Mouse (Mus musculus): ENCODE results near the gene Mtor. TPM values are rescaled to one million over a fixed set of nuclear protein-coding genes. Genes with fewer than 3 reads are reported as not detected.

Mtor gene
- total RNA-seq, 2 experiments from 2014 or later = 87.2 to 89.3 TPM

DNA sequence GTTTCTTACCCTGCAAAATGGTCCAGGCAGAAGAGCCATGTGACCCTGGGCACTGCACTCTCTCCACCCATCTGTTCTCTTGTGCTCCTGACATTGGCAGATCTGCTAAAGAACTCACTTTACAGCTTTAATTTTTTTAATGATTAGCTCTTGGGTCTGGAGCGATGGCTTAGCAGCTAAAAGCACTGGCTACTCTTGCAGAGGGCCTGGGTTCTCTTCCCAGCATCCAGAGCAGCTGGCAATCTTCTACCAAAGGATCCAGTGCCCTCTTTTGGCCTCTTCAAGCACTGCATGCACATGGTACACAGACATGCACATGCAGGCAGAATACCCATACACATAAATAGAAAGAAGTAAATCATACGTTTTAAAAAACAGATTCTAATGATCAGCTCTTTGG lies 66.9 kb downstream of the Mtor start:
- no peak for DNase-seq (ENCODE audit: low spot score in 2 of 2)
- intact Hi-C loops (cut with DNase I) = no loop called here

DNA sequence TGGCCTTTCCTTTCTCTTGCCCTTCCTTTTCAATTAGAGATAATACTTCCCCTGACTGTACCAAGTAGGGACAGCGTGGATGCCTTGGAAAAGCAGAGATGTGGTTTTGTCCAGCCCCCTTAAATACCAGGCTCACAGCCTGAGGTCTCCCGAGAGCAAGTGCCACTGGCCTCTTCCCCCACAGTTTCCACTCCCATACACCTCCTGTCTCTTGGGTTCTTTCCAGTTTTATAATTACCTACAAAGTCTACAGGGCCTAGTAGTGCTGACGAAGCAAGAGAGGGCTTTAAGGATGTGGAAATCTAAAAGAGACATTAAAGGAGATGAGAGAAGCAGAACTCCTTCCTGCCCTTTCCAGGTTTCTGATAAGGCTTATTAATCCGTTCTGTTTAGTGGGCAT lies 69.4 kb downstream of the Mtor start:
- DNase-seq (ENCODE audit: low spot score in 2 of 2) = no peak
- intact Hi-C loops (cut with DNase I) = no loop called here

DNA sequence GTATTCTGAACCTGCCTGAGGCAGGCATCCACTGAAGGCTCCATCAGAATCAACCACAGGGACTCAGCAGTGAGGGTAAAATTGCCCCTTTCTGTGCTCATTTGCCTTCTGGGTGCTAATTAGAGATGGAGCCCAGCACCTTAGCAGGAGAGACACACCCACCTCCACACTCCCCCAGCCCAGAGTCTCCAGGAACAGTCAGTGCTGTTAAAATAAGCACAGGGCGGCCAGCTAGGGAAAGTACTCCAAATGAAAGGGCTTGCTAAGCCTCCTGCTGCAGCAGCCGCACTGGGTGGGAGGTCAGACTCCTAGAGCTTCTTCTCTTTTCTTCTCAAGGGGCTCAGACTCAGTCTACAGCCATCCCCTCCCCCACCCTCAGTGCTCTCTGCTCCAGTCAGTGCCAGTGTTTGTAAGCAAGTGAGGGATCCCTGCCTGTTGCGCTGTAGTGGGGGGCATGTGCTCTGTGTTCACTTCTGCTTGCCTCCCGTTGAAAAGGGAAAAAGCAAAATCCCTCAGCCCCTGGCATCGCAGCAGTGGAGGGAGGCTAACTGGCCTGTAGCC lies 69.9 kb downstream of the Mtor start:
- intact Hi-C loops (cut with DNase I) = no loop called here
- DNase-seq (ENCODE audit: low spot score in 2 of 2) = no peak

DNA sequence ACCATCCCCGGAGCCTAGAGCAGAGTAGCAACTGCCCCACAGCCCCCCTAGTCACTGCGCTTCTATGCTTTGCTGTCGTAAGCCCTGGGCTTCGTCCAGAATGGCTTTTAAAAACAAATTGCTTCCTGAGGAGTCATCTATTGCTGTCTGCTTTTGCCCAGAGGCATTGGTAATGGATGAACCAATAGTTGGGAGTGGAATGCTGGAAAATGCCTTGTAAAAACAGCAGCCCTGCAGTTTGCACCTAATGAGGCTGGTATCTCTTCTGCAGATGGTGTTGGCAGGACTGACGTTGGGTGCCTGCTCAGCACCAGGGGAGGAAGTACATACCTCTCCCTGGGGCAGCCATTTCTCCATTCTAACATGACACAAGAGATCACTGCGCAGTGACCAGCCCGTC lies 75.1 kb downstream of the Mtor start:
- DNase-seq (ENCODE audit: low spot score in 2 of 2) = no peak
- intact Hi-C loops (cut with DNase I) = no loop called here

DNA sequence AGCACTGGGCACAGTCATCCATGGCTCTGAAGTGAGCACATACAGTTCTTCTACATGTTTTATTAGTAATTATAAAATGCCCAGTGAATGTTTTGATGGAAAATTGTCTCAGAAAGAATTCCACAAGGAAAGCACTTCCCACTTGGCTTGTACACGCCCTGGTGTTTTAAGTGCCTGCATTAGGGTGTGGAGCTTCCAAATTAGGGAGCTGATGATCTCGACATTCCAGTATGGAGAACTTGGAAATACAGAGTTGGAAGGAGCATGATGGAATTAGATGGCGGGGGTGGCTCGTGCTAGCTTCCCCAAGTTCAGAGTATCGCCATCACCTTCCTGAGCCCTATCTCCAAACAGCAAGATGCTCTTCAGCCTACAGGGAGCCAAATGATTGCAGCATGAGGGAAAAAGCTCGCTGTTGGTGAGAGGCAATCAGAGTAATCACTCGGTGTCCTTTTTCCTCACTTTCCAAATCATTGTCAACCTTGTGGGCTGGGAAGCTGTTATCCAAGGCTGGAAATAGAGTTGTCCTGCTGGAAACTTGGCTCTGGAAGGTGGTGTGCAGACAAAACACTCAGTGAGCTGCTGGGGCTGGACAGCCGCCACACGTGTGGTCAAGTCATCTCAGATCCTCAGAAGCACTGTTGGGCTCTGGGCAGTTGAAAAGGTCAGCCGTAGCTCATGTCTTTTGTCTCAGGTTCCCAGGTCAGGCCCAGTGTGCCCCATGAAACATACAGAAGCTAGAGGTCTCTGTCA lies 78.9 kb downstream of the Mtor start:
- no peak for DNase-seq (ENCODE audit: low spot score in 2 of 2)
- intact Hi-C loops (cut with DNase I) = no loop called here

DNA sequence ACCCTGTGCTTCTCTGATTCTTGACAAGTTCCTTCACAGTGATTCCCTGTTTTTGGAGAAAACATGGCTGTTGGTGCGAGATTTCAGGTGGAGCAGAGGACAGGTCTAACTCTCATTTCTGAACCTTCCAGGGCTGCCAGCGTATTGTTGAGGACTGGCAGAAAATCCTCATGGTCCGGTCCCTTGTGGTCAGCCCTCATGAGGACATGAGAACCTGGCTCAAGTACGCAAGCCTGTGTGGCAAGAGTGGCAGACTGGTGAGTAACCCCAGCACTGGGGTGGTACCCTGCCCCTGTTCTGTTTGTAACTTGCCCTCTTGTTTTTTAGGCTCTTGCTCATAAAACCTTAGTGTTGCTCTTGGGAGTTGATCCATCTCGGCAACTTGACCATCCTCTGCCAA lies 81.9 kb downstream of the Mtor start:
- intact Hi-C loops (cut with DNase I) = no loop called here
- DNase-seq (ENCODE audit: low spot score in 2 of 2) = no peak

DNA sequence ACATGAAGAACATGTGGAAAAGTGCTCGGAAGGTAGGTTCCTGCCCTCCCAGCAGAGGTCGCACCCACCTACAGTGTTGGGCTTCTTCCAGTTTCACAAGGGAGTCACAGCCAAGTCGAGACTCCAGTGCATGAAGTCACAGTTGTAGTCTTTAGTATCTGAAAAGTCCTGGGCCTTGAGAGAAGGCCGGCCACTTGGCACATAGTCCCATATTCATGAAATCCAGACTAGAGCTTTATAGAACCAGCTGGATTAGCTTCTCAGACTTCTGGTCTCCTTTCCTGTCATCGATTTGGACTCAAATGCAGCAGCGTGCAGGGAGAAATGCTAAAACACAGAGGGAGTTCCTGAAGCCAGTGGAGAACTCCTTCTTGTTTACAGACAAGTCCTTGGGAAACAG lies 82.4 kb downstream of the Mtor start:
- intact Hi-C loops (cut with DNase I) = no loop called here

DNA sequence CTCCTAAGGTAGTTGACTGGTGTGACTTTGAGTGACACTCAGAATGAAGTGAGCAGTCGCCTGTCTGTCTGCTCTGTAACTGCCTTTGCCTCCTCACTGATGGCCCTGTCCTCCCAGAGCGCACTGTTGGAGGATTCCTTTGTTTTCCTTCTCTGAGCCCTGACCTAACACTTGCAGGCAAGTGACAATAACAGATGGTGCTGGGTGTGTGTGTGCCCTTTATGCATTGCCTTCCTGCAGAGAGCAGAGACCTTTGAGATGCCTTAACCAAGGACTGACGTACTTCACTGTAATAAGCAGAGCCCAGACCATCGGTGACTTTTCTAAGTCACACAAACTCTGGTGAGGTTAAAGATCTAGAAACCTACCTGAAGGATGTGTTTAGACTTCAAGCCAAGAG lies 82.9 kb downstream of the Mtor start:
- DNase-seq (ENCODE audit: low spot score in 2 of 2) = no peak
- intact Hi-C loops (cut with DNase I) = no loop called here

More for the DNA sequence above, 82.4 kb downstream of the Mtor start:
- no peak for DNase-seq (ENCODE audit: low spot score in 2 of 2)

DNA sequence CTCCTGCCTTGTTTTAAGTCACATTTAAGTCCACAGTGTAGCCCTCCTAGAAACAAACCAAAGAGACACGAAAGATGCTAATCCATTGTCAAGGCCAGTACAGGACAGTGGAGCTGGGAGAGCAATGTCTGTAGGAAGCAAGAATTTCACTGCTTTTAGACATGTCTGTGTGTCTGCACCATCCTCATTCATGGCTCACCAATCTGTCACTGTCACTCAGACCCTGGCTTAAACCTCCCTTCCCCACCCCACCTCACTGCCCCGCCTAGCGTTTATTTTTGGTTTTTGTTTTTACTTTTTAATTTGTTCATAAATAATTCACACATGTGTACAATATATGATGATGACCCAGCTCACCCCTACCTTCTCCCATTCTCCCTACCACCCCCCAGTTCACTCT lies 84.1 kb downstream of the Mtor start:
- intact Hi-C loops (cut with DNase I) = no loop called here
- DNase-seq (ENCODE audit: low spot score in 2 of 2) = no peak

DNA sequence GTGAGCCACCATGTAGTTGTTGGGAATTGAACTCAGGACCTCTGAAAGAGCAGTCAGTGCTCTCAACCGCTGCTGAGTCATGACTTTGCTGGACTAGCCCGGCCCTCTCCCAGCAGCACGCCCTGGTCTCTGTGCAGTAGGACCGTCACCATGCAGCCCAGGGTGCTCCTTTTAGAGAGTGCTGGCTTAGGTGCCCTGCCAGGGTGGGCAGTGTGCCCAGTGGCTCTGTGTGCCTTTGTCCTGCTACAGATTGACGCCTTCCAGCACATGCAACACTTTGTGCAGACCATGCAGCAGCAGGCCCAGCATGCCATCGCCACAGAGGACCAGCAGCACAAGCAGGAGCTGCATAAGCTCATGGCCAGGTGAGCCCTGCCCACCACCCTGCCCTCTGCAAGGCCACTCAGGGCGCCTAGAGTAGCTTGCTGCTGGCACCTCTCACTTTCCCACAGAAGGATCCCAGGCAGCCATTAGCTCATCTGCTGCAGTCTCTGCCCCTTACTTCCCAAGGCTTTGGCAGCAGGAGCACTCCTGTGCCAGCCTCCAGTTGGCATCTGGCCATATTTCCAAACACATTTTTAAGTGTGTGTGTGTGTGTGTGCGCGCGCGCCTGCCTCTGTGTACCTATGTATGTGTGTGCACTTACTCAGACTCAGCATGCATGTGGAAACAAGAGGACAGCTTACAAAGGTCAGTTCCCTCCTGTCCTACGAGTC lies 85.4 kb downstream of the Mtor start:
- intact Hi-C loops (cut with DNase I) = no loop called here

DNA sequence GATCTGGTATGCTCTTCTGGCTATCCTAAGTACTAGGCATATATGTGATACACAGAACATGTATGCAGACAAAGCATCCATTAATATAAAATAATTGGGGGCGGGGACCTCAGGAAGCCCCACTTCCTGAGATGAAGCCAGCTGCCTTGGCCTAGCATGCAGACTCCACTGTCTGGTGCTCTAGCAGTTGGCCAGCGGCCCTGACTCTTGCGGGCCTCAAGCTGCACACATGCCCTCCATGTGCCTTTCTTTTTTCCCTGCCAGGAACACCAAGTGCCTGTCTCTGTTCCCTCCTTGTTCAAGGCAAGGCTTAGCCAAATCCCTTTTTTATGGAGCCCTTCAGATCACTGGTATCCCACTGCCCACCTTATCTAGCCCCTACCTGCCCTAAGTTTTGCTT lies 87.5 kb downstream of the Mtor start:
- intact Hi-C loops (cut with DNase I) = no loop called here
- no peak for DNase-seq (ENCODE audit: low spot score in 2 of 2)

More for the DNA sequence above, 85.4 kb downstream of the Mtor start:
- peak in 1 of 2 experiments; percentile 57 for DNase-seq (ENCODE audit: low spot score in 2 of 2)

DNA sequence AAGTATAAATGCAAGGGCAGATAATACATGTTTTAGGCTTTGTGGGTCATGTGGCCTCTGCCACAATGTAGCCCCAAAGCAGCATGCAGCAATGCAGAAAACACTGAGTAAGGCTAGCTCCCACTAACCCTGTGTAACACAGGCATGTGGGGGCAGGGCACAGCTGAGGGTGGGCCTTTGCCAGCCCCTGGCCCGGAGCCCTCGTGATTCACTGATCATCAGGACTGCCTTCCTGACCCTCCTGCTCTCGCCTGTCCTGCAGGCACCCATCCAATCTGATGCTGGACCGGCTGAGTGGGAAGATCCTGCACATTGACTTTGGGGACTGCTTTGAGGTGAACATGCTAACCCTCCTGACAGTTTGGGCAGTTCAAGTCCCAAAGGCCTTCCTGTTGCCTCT lies 100.7 kb downstream of the Mtor start:
- intact Hi-C loops (cut with DNase I) = no loop called here
- no peak for DNase-seq (ENCODE audit: low spot score in 2 of 2)

DNA sequence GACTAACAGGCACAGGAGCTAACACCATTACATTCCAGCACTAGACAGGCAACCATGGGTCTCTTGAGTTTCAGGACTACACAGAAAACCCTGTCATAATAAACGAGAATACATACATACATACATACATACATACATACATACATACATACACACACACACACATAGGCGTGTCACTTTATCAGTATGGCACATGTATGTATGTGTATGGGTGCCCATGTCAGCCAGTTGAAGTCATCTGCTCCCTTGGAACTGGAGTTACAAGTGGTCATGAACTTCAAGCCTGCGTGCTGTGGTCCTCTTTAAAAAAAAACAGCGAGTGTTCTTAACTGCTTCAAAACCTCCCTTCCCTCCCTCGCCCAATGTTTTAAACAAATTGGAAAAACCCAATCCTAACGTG lies 109.4 kb downstream of the Mtor start:
- DNase-seq (ENCODE audit: low spot score in 2 of 2) = no peak
- intact Hi-C loops (cut with DNase I) = no loop called here

DNA sequence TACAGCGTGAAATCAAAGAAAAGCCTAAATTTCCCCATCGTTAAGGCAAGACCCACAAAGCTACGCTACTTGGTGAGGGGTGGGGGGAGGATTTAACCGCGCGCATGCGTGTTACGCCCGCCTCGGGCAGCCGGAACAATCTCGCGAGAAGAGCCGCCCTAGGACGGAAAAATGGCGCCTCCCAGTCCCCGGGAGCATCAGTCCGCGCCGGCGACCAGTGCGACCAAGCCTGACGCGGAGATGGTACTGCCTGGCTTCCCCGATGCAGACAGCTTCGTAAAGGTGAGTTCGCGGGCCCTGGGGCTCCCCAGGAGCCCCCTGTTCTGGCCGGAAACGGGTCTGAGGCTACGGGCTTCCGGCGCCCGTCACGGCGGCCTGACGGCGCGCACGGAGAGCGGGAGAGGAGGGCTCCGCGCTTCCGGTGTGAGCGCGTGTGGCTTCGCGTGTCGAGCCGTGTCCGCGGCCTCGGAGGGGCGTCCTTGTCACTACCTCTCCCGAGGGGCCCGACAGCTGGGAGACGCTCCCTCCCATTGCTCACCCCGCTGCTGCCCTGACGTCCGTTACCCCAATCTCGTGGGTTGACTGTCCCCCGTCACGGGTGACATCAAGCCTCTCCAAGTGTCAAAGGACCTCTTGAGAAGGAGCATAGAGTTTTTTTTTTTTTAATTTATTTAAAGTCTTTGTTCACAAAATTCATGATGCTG lies 110.0 kb downstream of the Mtor start, which contains the start of gene Exosc10:
Exosc10 (plus strand) TSS at position 133 of the 704 bp plus-strand sequence.
- peak; percentile 84 to 86 for DNase-seq (ENCODE audit: low spot score in 2 of 2)
- intact Hi-C loops (cut with DNase I) = no loop called here

DNA sequence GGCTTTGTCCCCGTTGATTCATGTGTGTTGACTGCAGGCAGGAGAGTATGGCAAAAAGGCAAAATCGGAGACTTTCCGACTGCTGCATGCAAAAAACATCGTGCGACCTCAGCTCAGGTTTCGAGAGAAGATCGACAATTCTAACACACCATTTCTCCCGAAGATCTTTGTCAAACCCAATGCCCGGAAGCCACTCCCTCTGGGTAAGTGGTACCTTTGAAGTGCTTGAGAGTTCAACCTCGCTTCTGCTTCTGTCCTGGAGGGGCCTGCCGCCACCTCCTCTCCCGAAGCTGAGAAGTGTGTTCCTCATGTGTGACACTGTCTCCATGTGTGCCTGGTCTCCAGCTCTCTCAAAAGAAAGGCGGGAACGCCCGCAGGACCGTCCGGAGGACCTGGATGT lies 114.3 kb downstream of the Mtor start:
- DNase-seq (ENCODE audit: low spot score in 2 of 2) = no peak
- intact Hi-C loops (cut with DNase I) = loop anchor here (5.0 kb wide), 1 partner anchor 60 kb away; no protein-coding TSS in a partner anchor

DNA sequence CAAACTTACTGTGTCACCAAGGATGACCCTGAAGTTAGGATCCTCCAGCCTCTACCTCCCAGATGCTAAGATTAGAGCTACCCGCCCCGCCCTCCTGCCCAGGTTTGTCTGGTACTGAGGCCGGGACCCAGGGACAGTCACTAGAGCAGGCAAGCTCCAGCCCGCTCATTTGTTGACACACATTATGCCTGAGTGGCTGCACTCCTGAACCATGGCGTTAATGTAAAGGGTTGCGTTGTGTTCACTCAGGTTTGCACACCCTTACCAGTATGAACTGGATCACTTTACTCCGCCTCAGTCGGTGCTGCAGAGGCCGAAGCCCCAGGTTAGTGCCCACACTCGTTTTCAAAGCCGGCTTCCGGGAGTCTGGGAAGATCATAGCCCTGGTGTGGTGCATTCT lies 115.2 kb downstream of the Mtor start:
- intact Hi-C loops (cut with DNase I) = loop anchor here (5.0 kb wide), 1 partner anchor 59 kb away; no protein-coding TSS in a partner anchor
- no peak for DNase-seq (ENCODE audit: low spot score in 2 of 2)

DNA sequence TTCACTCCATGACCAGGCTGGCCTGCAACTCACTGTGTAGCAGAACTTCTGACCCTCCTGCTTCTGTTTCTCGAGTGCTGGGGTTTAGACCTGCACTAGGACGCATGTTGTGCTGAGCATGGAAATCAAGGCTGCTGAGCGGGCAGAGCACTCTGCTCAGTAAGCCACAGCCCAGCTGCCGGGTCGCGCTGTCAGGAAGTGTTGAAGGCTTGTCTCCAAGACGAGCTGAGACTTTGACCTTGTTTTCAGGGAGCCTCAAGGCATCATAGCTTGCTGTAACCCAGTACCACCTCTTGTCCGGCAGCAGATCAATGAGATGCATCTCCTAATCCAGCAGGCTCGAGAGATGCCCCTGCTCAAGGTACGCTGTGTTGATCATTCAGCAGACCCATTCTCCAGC lies 121.7 kb downstream of the Mtor start:
- intact Hi-C loops (cut with DNase I) = no loop called here
- no peak for DNase-seq (ENCODE audit: low spot score in 2 of 2)

DNA sequence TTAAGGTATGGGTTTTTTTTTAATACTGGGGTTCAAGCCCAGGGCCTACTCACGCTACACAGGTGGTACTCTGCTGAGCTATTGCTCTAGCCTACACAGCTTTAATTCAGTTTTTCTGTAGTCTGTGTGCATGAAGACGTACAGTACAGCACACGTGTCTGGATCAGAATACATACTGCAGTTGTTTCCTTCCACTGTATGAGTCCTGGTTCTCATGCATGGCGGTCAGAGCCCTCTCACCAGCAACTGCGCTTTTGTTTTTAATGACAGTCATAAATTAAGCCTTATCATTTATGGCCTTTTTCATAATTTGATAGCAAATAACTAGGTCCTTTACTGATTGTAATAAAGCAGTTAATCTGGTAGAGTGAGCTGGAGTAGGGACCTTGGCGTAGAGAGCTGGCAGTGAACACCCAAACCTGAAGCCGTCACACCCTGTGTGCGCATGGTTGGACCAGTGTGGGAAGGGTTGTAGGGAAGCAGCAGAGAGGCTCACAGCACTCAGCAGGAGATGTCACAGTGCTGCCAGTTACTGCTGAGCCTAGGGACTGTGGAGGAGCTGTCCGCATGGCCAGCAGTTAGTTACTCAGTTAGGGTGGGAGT lies 122.4 kb downstream of the Mtor start:
- no peak for DNase-seq (ENCODE audit: low spot score in 2 of 2)
- intact Hi-C loops (cut with DNase I) = no loop called here

DNA sequence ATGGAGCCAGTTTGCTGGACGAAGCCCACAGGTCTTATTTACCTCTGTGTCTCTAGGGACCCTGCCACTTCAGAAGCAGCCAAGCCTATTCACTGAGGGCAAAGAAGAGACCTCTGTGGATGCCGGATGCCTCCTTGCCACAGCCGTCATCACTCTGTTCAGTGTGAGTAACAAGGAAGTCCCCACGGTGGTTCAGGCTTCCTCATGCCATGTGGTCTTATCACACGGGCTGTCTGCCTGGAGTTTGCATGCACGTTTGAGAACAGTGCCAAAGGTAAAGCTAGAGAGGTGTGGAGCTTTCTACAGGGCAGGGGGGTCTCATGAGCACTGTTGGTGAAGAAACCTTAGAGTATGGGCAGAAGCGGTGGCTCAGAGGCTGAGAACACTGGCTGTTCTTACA lies 124.8 kb downstream of the Mtor start:
- no peak for DNase-seq (ENCODE audit: low spot score in 2 of 2)
- intact Hi-C loops (cut with DNase I) = no loop called here

DNA sequence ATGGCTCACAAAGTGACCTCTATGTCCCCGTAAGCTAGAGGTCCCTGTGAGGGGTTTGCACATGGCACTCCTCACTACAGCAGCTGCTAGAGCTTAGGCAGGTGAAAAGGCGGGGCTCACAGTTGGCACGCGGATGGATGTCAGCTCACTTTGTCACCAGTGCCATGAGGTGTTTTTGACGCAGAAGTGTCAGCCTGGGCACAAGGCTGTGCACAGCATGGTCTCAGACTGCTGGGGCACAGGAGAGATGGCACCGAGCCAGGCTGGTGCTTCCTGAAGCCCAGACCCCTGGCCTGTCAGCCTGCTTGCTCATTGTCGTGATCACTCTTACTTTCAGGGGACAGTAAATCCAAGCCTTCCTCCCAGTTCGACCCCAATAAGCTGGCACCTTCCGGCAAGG lies 132.4 kb downstream of the Mtor start:
- DNase-seq (ENCODE audit: low spot score in 2 of 2) = no peak
- intact Hi-C loops (cut with DNase I) = no loop called here

Measured in left cerebral cortex, postnatal 14 days (tissue).